Mouse (Mus musculus): ENCODE results near the gene Zfp629. TPM values are rescaled to one million over a fixed set of nuclear protein-coding genes. Genes with fewer than 3 reads are reported as not detected.
A peak's percentile ranks its signal among the peaks of the same experiment; 100 is the strongest.
"Not testable (repeated sequence)": the region's sequence is repeated elsewhere in the genome, so short reads cannot be mapped to it uniquely, and the experiment has no call there.

Gene Zfp629
- polyA plus RNA-seq, 1 experiment from 2014 or later = 12.5 TPM

- 84% methylated on average over 7 of the region's 8 CpGs for WGBS
- ATAC-seq (ENCODE audit: low read depth); H3K4me3 ChIP-seq (ENCODE audit: low read length): not testable (repeated sequence)
These were observed 2.8 kb upstream of the Zfp629 start for GRCm38 (mm10) chr7:127618402-127618801.

GRCm38 (mm10) chr7:127617962-127618361 is 2.4 kb upstream of the Zfp629 start:
- H3K27me3 ChIP-seq (ENCODE audit: control insufficient read depth, insufficient read depth, low read depth, low read length) = no peaks in the 10 kb centered on the region
- H3K4me2 ChIP-seq (ENCODE audit: low read depth, low read length) = no peak overlapping the region
- ATAC-seq (ENCODE audit: low read depth) = no peak
- H3K9me3 ChIP-seq (ENCODE audit: control insufficient read depth, low read length) = no peaks in the 10 kb centered on the region
- H3K27ac ChIP-seq (ENCODE audit: low read length) = no peak overlapping the region
- no peak overlapping the region for H3K4me3 ChIP-seq (ENCODE audit: low read length)
- no peak overlapping the region for H3K9ac ChIP-seq (ENCODE audit: low read length)
- 47% methylated on average over 2 of the region's 2 CpGs for whole genome bisulfite sequencing
- peaks cover 15% of the 10 kb centered on the region for H3K4me1 ChIP-seq (replicated peaks; ENCODE audit: control insufficient read depth, insufficient read depth, low read length)
- no peaks in the 10 kb centered on the region; the same call in 1 of the 2 replicates for H3K36me3 ChIP-seq (ENCODE audit: control insufficient read depth, insufficient read depth, low read length)

More at GRCm38 (mm10) chr7:127618402-127618801, 2.8 kb upstream of the Zfp629 start:
- not testable (repeated sequence) for H3K9ac ChIP-seq (ENCODE audit: low read length); H3K27ac ChIP-seq (ENCODE audit: low read length); H3K4me2 ChIP-seq (ENCODE audit: low read depth, low read length); H3K9me3 ChIP-seq (ENCODE audit: control insufficient read depth, low read length); H3K27me3 ChIP-seq (ENCODE audit: control insufficient read depth, insufficient read depth, low read depth, low read length); H3K36me3 ChIP-seq (ENCODE audit: control insufficient read depth, insufficient read depth, low read length)
- H3K4me1 ChIP-seq (replicated peaks; ENCODE audit: control insufficient read depth, insufficient read depth, low read length) = peaks cover 15% of the 10 kb centered on the region

GRCm38 (mm10) chr7:127616881-127617280 is 1.3 kb upstream of the Zfp629 start:
- Histone ChIP-seq H3K36me3 (ENCODE audit: control insufficient read depth, insufficient read depth, low read length) (peaks cover 10% of the 10 kb centered on the region), H3K27ac (ENCODE audit: low read length) (no peak overlapping the region), H3K9ac (ENCODE audit: low read length) (no peak overlapping the region), H3K9me3 (ENCODE audit: control insufficient read depth, low read length) (peaks cover 4% of the 10 kb centered on the region), H3K4me2 (ENCODE audit: low read depth, low read length) (no peak overlapping the region), H3K4me3 (ENCODE audit: low read length) (no peak overlapping the region), H3K27me3 (ENCODE audit: control insufficient read depth, insufficient read depth, low read depth, low read length) (no peaks in the 10 kb centered on the region), H3K4me1 (replicated peaks; ENCODE audit: control insufficient read depth, insufficient read depth, low read length) (peaks cover 15% of the 10 kb centered on the region)
- 39% methylated on average over 1 of the region's 1 CpGs for WGBS
- ATAC-seq (ENCODE audit: low read depth) = no peak

GRCm38 (mm10) chr7:127616336-127616735 is 739 bp upstream of the Zfp629 start:
- Histone ChIP-seq H3K36me3 (ENCODE audit: control insufficient read depth, insufficient read depth, low read length) (peaks cover 16% of the 10 kb centered on the region), H3K27ac (ENCODE audit: low read length) (no peak overlapping the region), H3K27me3 (ENCODE audit: control insufficient read depth, insufficient read depth, low read depth, low read length) (no peaks in the 10 kb centered on the region), H3K4me1 (replicated peaks; ENCODE audit: control insufficient read depth, insufficient read depth, low read length) (peaks cover 15% of the 10 kb centered on the region), H3K9me3 (ENCODE audit: control insufficient read depth, low read length) (peaks cover 8% of the 10 kb centered on the region), H3K4me3 (ENCODE audit: low read length) (no peak overlapping the region), H3K4me2 (ENCODE audit: low read depth, low read length) (no peak overlapping the region), H3K9ac (ENCODE audit: low read length) (no peak overlapping the region)
- ATAC-seq (ENCODE audit: low read depth) = no peak
- WGBS = 56% methylated on average over 1 of the region's 1 CpGs

GRCm38 (mm10) chr7:127614511-127614890 is 1.1 kb downstream of the Zfp629 start:
- H3K4me1 ChIP-seq (replicated peaks; ENCODE audit: control insufficient read depth, insufficient read depth, low read length) = peaks cover 15% of the 10 kb centered on the region
- ATAC-seq (ENCODE audit: low read depth) = peak; percentile 66
- 0% methylated on average over 32 of the region's 44 CpGs for WGBS

GRCm38 (mm10) chr7:127614091-127614490 is 1.5 kb downstream of the Zfp629 start:
- Histone ChIP-seq H3K9me3 (ENCODE audit: control insufficient read depth, low read length) (peaks cover 10% of the 10 kb centered on the region), H3K4me3 (ENCODE audit: low read length) (peak overlapping the region; percentile 100), H3K27ac (ENCODE audit: low read length) (peak overlapping the region; percentile 88; the same call in 1 of the 2 replicates), H3K36me3 (ENCODE audit: control insufficient read depth, insufficient read depth, low read length) (peaks cover 33% of the 10 kb centered on the region), H3K4me2 (ENCODE audit: low read depth, low read length) (peak overlapping the region; percentile 89), H3K9ac (ENCODE audit: low read length) (peak overlapping the region; percentile 99), H3K4me1 (replicated peaks; ENCODE audit: control insufficient read depth, insufficient read depth, low read length) (peaks cover 15% of the 10 kb centered on the region), H3K27me3 (ENCODE audit: control insufficient read depth, insufficient read depth, low read depth, low read length) (no peaks in the 10 kb centered on the region)
- no peak for ATAC-seq (ENCODE audit: low read depth)
- 16% methylated on average over 8 of the region's 8 CpGs for WGBS

More at GRCm38 (mm10) chr7:127614511-127614890, 1.1 kb downstream of the Zfp629 start:
- Histone ChIP-seq H3K4me2 (ENCODE audit: low read depth, low read length) (peak overlapping the region; percentile 89), H3K9me3 (ENCODE audit: control insufficient read depth, low read length) (peaks cover 10% of the 10 kb centered on the region), H3K9ac (ENCODE audit: low read length) (peak overlapping the region; percentile 99), H3K27ac (ENCODE audit: low read length) (peak overlapping the region; percentile 88), H3K36me3 (ENCODE audit: control insufficient read depth, insufficient read depth, low read length) (peaks cover 33% of the 10 kb centered on the region), H3K4me3 (ENCODE audit: low read length) (peak overlapping the region; percentile 100), H3K27me3 (ENCODE audit: control insufficient read depth, insufficient read depth, low read depth, low read length) (no peaks in the 10 kb centered on the region)

- no peaks in the 10 kb centered on the region for H3K27me3 ChIP-seq (ENCODE audit: control insufficient read depth, insufficient read depth, low read depth, low read length)
- peaks cover 10% of the 10 kb centered on the region for H3K9me3 ChIP-seq (ENCODE audit: control insufficient read depth, low read length)
- 74% methylated on average over 8 of the region's 8 CpGs for WGBS
- peaks cover 35% of the 10 kb centered on the region for H3K36me3 ChIP-seq (ENCODE audit: control insufficient read depth, insufficient read depth, low read length)
- no peak for ATAC-seq (ENCODE audit: low read depth)
- H3K4me3 ChIP-seq (ENCODE audit: low read length) = no peak overlapping the region
- H3K9ac ChIP-seq (ENCODE audit: low read length) = peak overlapping the region; percentile 99
- peaks cover 15% of the 10 kb centered on the region for H3K4me1 ChIP-seq (replicated peaks; ENCODE audit: control insufficient read depth, insufficient read depth, low read length)
- H3K4me2 ChIP-seq (ENCODE audit: low read depth, low read length) = peak overlapping the region; percentile 89
- no peak overlapping the region for H3K27ac ChIP-seq (ENCODE audit: low read length)
These were observed 2.1 kb downstream of the Zfp629 start for GRCm38 (mm10) chr7:127613501-127613900.

GRCm38 (mm10) chr7:127611561-127611960 is 4.0 kb downstream of the Zfp629 start:
- ATAC-seq (ENCODE audit: low read depth) = no peak
- no peak overlapping the region for H3K4me3 ChIP-seq (ENCODE audit: low read length)
- H3K4me2 ChIP-seq (ENCODE audit: low read depth, low read length) = no peak overlapping the region

GRCm38 (mm10) chr7:127611011-127611410 is 4.6 kb downstream of the Zfp629 start:
- ATAC-seq (ENCODE audit: low read depth) = no peak
- H3K36me3 ChIP-seq (ENCODE audit: control insufficient read depth, insufficient read depth, low read length) = peaks cover 38% of the 10 kb centered on the region
- H3K4me3 ChIP-seq (ENCODE audit: low read length) = no peak overlapping the region
- no peak overlapping the region for H3K9ac ChIP-seq (ENCODE audit: low read length)
- no peak overlapping the region for H3K4me2 ChIP-seq (ENCODE audit: low read depth, low read length)
- peaks cover 14% of the 10 kb centered on the region for H3K4me1 ChIP-seq (replicated peaks; ENCODE audit: control insufficient read depth, insufficient read depth, low read length)
- H3K27me3 ChIP-seq (ENCODE audit: control insufficient read depth, insufficient read depth, low read depth, low read length) = no peaks in the 10 kb centered on the region
- peaks cover 10% of the 10 kb centered on the region for H3K9me3 ChIP-seq (ENCODE audit: control insufficient read depth, low read length)
- 95% methylated on average over 29 of the region's 29 CpGs for WGBS
- H3K27ac ChIP-seq (ENCODE audit: low read length) = no peak overlapping the region

More at GRCm38 (mm10) chr7:127611561-127611960, 4.0 kb downstream of the Zfp629 start:
- Histone ChIP-seq H3K36me3 (ENCODE audit: control insufficient read depth, insufficient read depth, low read length) (peaks cover 38% of the 10 kb centered on the region), H3K27ac (ENCODE audit: low read length) (no peak overlapping the region), H3K9ac (ENCODE audit: low read length) (no peak overlapping the region), H3K27me3 (ENCODE audit: control insufficient read depth, insufficient read depth, low read depth, low read length) (no peaks in the 10 kb centered on the region), H3K4me1 (replicated peaks; ENCODE audit: control insufficient read depth, insufficient read depth, low read length) (peaks cover 18% of the 10 kb centered on the region), H3K9me3 (ENCODE audit: control insufficient read depth, low read length) (peaks cover 10% of the 10 kb centered on the region)
- 95% methylated on average over 26 of the region's 26 CpGs for WGBS

GRCm38 (mm10) chr7:127607150-127607549 is 8.4 kb downstream of the Zfp629 start:
- peaks cover 45% of the 10 kb centered on the region for H3K36me3 ChIP-seq (ENCODE audit: control insufficient read depth, insufficient read depth, low read length)

More at GRCm38 (mm10) chr7:127607150-127607549, 8.4 kb downstream of the Zfp629 start:
- H3K9me3 ChIP-seq (ENCODE audit: control insufficient read depth, low read length) = peaks cover 9% of the 10 kb centered on the region
- no peak overlapping the region for H3K4me3 ChIP-seq (ENCODE audit: low read length)
- no peak overlapping the region for H3K27ac ChIP-seq (ENCODE audit: low read length)
- no peak overlapping the region for H3K4me2 ChIP-seq (ENCODE audit: low read depth, low read length)
- no peak overlapping the region for H3K9ac ChIP-seq (ENCODE audit: low read length)
- peaks cover 2% of the 10 kb centered on the region; the same call in 1 of the 2 replicates for H3K4me1 ChIP-seq (replicated peaks; ENCODE audit: control insufficient read depth, insufficient read depth, low read length)
- peak; percentile 73 for ATAC-seq (ENCODE audit: low read depth)
- no peaks in the 10 kb centered on the region for H3K27me3 ChIP-seq (ENCODE audit: control insufficient read depth, insufficient read depth, low read depth, low read length)
- WGBS = 60% methylated on average over 6 of the region's 6 CpGs

Measured in lung, embryonic 16.5 days (tissue).